In genomic region chr9:122107701-122108375, GRCm38 (mm10) we compare ENCODE assay signal across 23 mouse cellular contexts. TPM values are rescaled to one million over a fixed set of nuclear protein-coding genes. Genes with fewer than 3 reads are reported as not detected.
A peak's percentile ranks its signal among the peaks of the same experiment; 100 is the strongest.
DNase-seq lines count a peak whose midpoint lies in the region; ATAC-seq and TF ChIP-seq lines count a peak whose summit lies in the region.
"Had no signal": no experiment of that assay in that cellular context is flagged by ENCODE, and none has a peak within 500 bp of the region (broad histone marks: within the 10 kb centered on the region; RNA-seq: fewer than 3 reads in every experiment).

No protein-coding gene starts in this region.

- no peak for ATAC-seq in heart, embryonic 11.5 days (replicated peaks; ENCODE audit: insufficient number of reproducible peaks, low FRiP score, low TSS enrichment)
- peak; percentile 63 for ATAC-seq in lung, postnatal 0 days
- ATAC-seq in megakaryocyte progenitor cell, adult 5-6 weeks (replicated peaks; ENCODE audit: poor library complexity): 0 out of 2 replicates have a peak, but pooled peaks have one; percentile 26
- no peak for ATAC-seq in hindbrain, embryonic 13.5 days (ENCODE audit: low FRiP score)
- ATAC-seq in forebrain, embryonic 15.5 days (replicated peaks): no peak
- ATAC-seq: hindbrain, postnatal 0 days; intestine, embryonic 16.5 days; liver, embryonic 12.5 days; midbrain, embryonic 16.5 days had no signal

- H3K4me1 ChIP-seq in heart, adult 2 months (ENCODE audit: control insufficient read depth, insufficient read depth, low read length): peaks cover 24% of the 10 kb centered on the region
- peaks cover 6% of the 10 kb centered on the region; the same call in 1 of the 2 replicates for H3K4me1 ChIP-seq in heart, embryonic 11.5 days (ENCODE audit: control insufficient read depth, insufficient read depth, low read length)
- H3K4me1 ChIP-seq in lung, postnatal 0 days (ENCODE audit: insufficient read depth, low read depth, low read length): peaks cover 20% of the 10 kb centered on the region; the same call in 1 of the 2 replicates
- peaks cover 5% of the 10 kb centered on the region; the same call in 1 of the 2 replicates for H3K4me1 ChIP-seq in hindbrain, embryonic 13.5 days (replicated peaks)
- no peaks in the 10 kb centered on the region for H3K4me1 ChIP-seq in forebrain, embryonic 15.5 days

- H3K4me2 ChIP-seq in heart, embryonic 11.5 days: no peak overlapping the region
- no peak overlapping the region for H3K4me2 ChIP-seq in lung, postnatal 0 days (replicated peaks; ENCODE audit: low read depth, low read length)
- no peak overlapping the region for H3K4me2 ChIP-seq in hindbrain, embryonic 13.5 days
- no peak overlapping the region for H3K4me2 ChIP-seq in forebrain, embryonic 15.5 days (replicated peaks)
- H3K4me2 ChIP-seq: limb, embryonic 13.5 days; liver, embryonic 12.5 days; stomach, embryonic 15.5 days had no signal

- peak overlapping the region; percentile 85 for H3K27ac ChIP-seq in heart, adult 2 months
- no peak overlapping the region for H3K27ac ChIP-seq in heart, embryonic 11.5 days (ENCODE audit: low read depth, low read length)
- peak overlapping the region; percentile 43; the same call in 1 of the 2 replicates for H3K27ac ChIP-seq in lung, postnatal 0 days (ENCODE audit: low read length)
- H3K27ac ChIP-seq in hindbrain, embryonic 13.5 days: no peak overlapping the region
- no peak overlapping the region for H3K27ac ChIP-seq in forebrain, embryonic 15.5 days (replicated peaks)
- H3K27ac ChIP-seq: embryonic facial prominence, embryonic 10.5 days; forebrain, embryonic 10.5 days; hindbrain, embryonic 10.5 days; hindbrain, postnatal 0 days; limb, embryonic 13.5 days; liver, embryonic 12.5 days; midbrain, embryonic 10.5 days; stomach, embryonic 15.5 days had no signal

- no peaks in the 10 kb centered on the region for H3K27me3 ChIP-seq in heart, adult 2 months (ENCODE audit: control insufficient read depth, insufficient read depth, low read length)
- H3K27me3 ChIP-seq in heart, embryonic 11.5 days (ENCODE audit: control insufficient read depth, insufficient read depth, low read length): peaks cover 6% of the 10 kb centered on the region; the same call in 1 of the 2 replicates
- no peaks in the 10 kb centered on the region for H3K27me3 ChIP-seq in lung, postnatal 0 days (replicated peaks; ENCODE audit: insufficient read depth, low read length)
- no peaks in the 10 kb centered on the region for H3K27me3 ChIP-seq in hindbrain, embryonic 13.5 days
- H3K27me3 ChIP-seq in forebrain, embryonic 15.5 days: no peaks in the 10 kb centered on the region
- H3K27me3 ChIP-seq: limb, embryonic 13.5 days; stomach, embryonic 15.5 days had no signal

- H3K36me3 ChIP-seq in heart, adult 2 months (ENCODE audit: control insufficient read depth, insufficient read depth, low read length): peaks cover 3% of the 10 kb centered on the region; the same call in 1 of the 2 replicates
- no peaks in the 10 kb centered on the region for H3K36me3 ChIP-seq in heart, embryonic 11.5 days (ENCODE audit: control insufficient read depth, insufficient read depth, low read length)
- no peaks in the 10 kb centered on the region for H3K36me3 ChIP-seq in lung, postnatal 0 days (ENCODE audit: insufficient read depth, low read length)
- no peaks in the 10 kb centered on the region for H3K36me3 ChIP-seq in hindbrain, embryonic 13.5 days
- no peaks in the 10 kb centered on the region for H3K36me3 ChIP-seq in forebrain, embryonic 15.5 days
- H3K36me3 ChIP-seq: embryonic facial prominence, embryonic 10.5 days; forebrain, embryonic 10.5 days; hindbrain, embryonic 10.5 days; limb, embryonic 13.5 days; liver, embryonic 12.5 days; midbrain, embryonic 10.5 days; stomach, embryonic 15.5 days had no signal

- no peak for DNase-seq in heart, adult 2 months
- peak; percentile 61 for DNase-seq in lung, postnatal 0 days (ENCODE audit: low spot score)
- DNase-seq in lung, postnatal 4 days: no peak
- peak; percentile 60 for DNase-seq in NIH3T3 (ENCODE audit: low read depth)
- DNase-seq: adrenal gland, postnatal 10 days; cerebellum, adult 9-10 months; heart, adult 18-20 months; kidney, postnatal 25 days; thymus, postnatal 36 days had no signal

- H3K79me2 ChIP-seq in heart, adult 2 months (replicated peaks; ENCODE audit: control insufficient read depth, insufficient read depth, low read length): no peaks in the 10 kb centered on the region

- H3K9ac ChIP-seq in heart, adult 2 months (ENCODE audit: low read depth, low read length): no peak overlapping the region
- no peak overlapping the region for H3K9ac ChIP-seq in heart, embryonic 11.5 days (ENCODE audit: low read depth, low read length)
- no peak overlapping the region for H3K9ac ChIP-seq in lung, postnatal 0 days (replicated peaks; ENCODE audit: low read depth)
- H3K9ac ChIP-seq in hindbrain, embryonic 13.5 days: no peak overlapping the region
- no peak overlapping the region for H3K9ac ChIP-seq in forebrain, embryonic 15.5 days (replicated peaks)
- H3K9ac ChIP-seq: limb, embryonic 13.5 days; liver, embryonic 12.5 days; stomach, embryonic 15.5 days had no signal

- intact Hi-C loops in heart, adult 2 months (cut with DNase I): no loop called here

- TF ChIP-seq POLR2A in heart, adult 2 months (IDR thresholded peaks at IDR 0.05; ENCODE audit: insufficient read depth, low read depth, low read length): peak; percentile 37; the same call in 1 of the 2 replicates

- no peak for TF ChIP-seq CTCF in heart, adult 2 months (IDR thresholded peaks at IDR 0.05)
- no peak for TF ChIP-seq CTCF in lung, postnatal 0 days (IDR thresholded peaks at IDR 0.05)

- H3K9me3 ChIP-seq in heart, embryonic 11.5 days (replicated peaks; ENCODE audit: control insufficient read depth, low read length): no peaks in the 10 kb centered on the region
- H3K9me3 ChIP-seq in lung, postnatal 0 days (ENCODE audit: low read length): no peaks in the 10 kb centered on the region
- H3K9me3 ChIP-seq in hindbrain, embryonic 13.5 days: no peaks in the 10 kb centered on the region
- H3K9me3 ChIP-seq in forebrain, embryonic 15.5 days: no peaks in the 10 kb centered on the region
- H3K9me3 ChIP-seq: embryonic facial prominence, embryonic 10.5 days; forebrain, embryonic 10.5 days; hindbrain, embryonic 10.5 days; limb, embryonic 13.5 days; liver, embryonic 12.5 days; midbrain, embryonic 10.5 days; stomach, embryonic 15.5 days had no signal

- no peak for TF ChIP-seq EP300 in heart, adult 2 months (IDR thresholded peaks at IDR 0.05; ENCODE audit: insufficient read depth, low read depth, low read length)
- TF ChIP-seq EP300 in lung, postnatal 0 days (IDR thresholded peaks at IDR 0.05): peak; percentile 77

- no peak overlapping the region for H3K4me3 ChIP-seq in heart, adult 2 months
- no peak overlapping the region for H3K4me3 ChIP-seq in heart, embryonic 11.5 days (ENCODE audit: low read depth, low read length)
- H3K4me3 ChIP-seq in lung, postnatal 0 days (ENCODE audit: low read depth, low read length): no peak overlapping the region
- H3K4me3 ChIP-seq in hindbrain, embryonic 13.5 days: no peak overlapping the region
- H3K4me3 ChIP-seq in forebrain, embryonic 15.5 days: no peak overlapping the region
- H3K4me3 ChIP-seq: embryonic facial prominence, embryonic 10.5 days; forebrain, embryonic 10.5 days; hindbrain, embryonic 10.5 days; limb, embryonic 13.5 days; liver, embryonic 12.5 days; midbrain, embryonic 10.5 days; stomach, embryonic 15.5 days had no signal

- 38% methylated on average over 7 of the region's 7 CpGs for WGBS in heart, adult 2 months
- WGBS in heart, embryonic 11.5 days (ENCODE audit: insufficient replicate concordance): 51% methylated on average over 7 of the region's 7 CpGs
- WGBS in lung, postnatal 0 days: 51% methylated on average over 7 of the region's 7 CpGs
- 72% methylated on average over 7 of the region's 7 CpGs for WGBS in hindbrain, embryonic 13.5 days
- 66% methylated on average over 7 of the region's 7 CpGs for WGBS in forebrain, embryonic 15.5 days

RNA-seq across cellular contexts. Expression of gene Snrk, which starts 9.2 kb away (rescaled TPM):
- total RNA-seq in heart, adult 2 months (2021): 100 to 1,000 TPM; 142 to 163 TPM
- 68.0 and 89.8 TPM in 2 replicates for polyA plus RNA-seq in heart, adult 2 months (2012; rRNA removed)
- polyA plus RNA-seq in heart, embryonic 11.5 days (2014; fragmentation: Nextera tagmentation; extraction: Ambion mirVana): 30.6 and 32.9 TPM in 2 replicates
- polyA plus RNA-seq in lung, postnatal 0 days (2015; fragmentation: Nextera tagmentation; extraction: Ambion mirVana): 93.6 and 100 TPM in 2 replicates
- total RNA-seq in megakaryocyte progenitor cell, adult 5-6 weeks (2015): 16.5 and 19.7 TPM in 2 replicates
- 19.7 and 22.9 TPM in 2 replicates for total RNA-seq in megakaryocyte progenitor cell, adult 5-6 weeks (2017)
- 56.2 and 61.3 TPM in 2 replicates for polyA plus RNA-seq in hindbrain, embryonic 13.5 days (2015; fragmentation: Nextera tagmentation; extraction: Ambion mirVana)
- polyA plus RNA-seq in forebrain, embryonic 15.5 days (2015; fragmentation: Nextera tagmentation; extraction: Ambion mirVana): 73.0 and 84.7 TPM in 2 replicates

Comparison
In these comparisons a context has a peak if more than half of its experiments do, and no peak if none do; other contexts are left out.
1. DNase-seq: peak in lung, postnatal 0 days (single experiment) and NIH3T3 (single experiment); none in heart, adult 2 months (0 of 2) and lung, postnatal 4 days (0 of 2).
2. H3K27ac ChIP-seq: peak in heart, adult 2 months (single experiment) and lung, postnatal 0 days (single experiment); none in heart, embryonic 11.5 days (single experiment), hindbrain, embryonic 13.5 days (single experiment) and forebrain, embryonic 15.5 days (single experiment).
3. ATAC-seq: peak in lung, postnatal 0 days (single experiment) and megakaryocyte progenitor cell, adult 5-6 weeks (single experiment); none in heart, embryonic 11.5 days (single experiment), hindbrain, embryonic 13.5 days (single experiment) and forebrain, embryonic 15.5 days (single experiment).